Mouse (Mus musculus) left cerebral cortex, postnatal 4 days (tissue): ENCODE results near the gene Cadm1. TPM values are rescaled to one million over a fixed set of nuclear protein-coding genes. Genes with fewer than 3 reads are reported as not detected.

Experiments used
- DNase-seq: peaks from one replicate; pipeline ENCODE4 v3.0.0-alpha.2; 2022
- intact Hi-C: fragments of 180-260 bp; cut with DNase I; formaldehyde crosslinking; loops from one replicate; pipeline ENCODE4 v1.15.1; 2025
- total RNA-seq, 2 experiments: library from RNA; stranded (reverse); gene quantifications; 2 replicates each; pipeline ENCODE4 v1.2.3; 2021

Cadm1 gene
- total RNA-seq, 2 experiments from 2014 or later: 235 to 290 TPM

DNA sequence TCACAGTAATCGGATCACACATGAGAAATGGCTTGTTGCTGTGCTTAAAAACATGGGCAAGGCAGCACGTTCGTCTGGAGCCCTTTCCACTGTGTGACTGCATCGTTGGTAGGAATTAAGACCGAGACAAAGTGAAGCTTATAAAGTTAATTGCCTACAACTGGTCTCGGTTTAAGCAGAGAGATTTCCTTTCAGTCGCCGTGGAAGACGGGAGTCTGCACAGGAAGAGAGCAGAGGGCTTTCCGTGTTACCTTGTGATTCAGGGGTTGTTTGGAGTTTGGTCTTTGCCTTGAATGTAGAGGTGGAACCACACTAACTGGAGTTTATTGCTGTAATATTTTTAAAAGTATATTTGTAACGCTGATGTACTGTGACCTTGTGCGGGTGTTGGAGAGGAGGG is 15.7 kb downstream of the Cadm1 start:
- DNase-seq: no peak
- intact Hi-C loops: no loop called here

DNA sequence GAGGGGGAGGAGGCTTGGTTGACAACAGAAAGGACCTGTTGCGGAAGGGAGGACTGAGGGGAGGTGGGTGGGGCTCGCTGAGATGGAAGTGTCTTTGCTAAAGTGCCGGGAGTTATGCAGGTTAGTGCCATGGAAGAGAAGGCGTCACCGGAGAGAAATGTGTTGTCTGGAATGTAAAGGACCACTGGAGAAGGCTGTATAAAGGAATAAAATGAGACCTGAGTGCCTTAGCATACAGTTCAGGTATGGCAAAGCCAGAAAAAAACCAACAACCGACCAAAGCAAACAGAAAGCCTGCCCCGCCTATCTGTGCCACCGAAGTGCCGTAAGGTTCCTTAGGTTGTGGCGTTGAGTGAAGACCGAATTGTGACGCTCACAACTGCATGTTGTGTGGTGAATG is 18.4 kb downstream of the Cadm1 start:
- DNase-seq: no peak
- intact Hi-C loops: no loop called here

DNA sequence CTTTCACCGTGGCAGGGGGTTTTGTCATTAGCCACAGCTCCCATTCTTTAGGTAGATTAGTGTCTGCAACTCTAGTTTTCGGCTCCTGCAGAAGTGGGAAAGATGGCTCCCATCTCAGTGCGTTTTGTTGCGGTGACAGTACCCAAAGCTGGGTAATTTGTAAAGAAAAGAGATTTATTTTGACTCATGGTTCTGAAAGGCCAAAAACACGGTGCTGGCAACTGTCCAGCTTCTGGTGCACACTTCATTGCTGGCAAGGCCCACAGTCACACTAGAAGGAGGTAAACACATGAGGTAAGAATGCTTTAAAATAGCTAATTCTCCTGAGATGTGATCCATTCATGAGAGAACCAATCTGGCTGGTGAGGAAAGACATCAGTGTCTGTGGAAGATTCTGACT is 18.9 kb downstream of the Cadm1 start:
- intact Hi-C loops: no loop called here
- no peak for DNase-seq

DNA sequence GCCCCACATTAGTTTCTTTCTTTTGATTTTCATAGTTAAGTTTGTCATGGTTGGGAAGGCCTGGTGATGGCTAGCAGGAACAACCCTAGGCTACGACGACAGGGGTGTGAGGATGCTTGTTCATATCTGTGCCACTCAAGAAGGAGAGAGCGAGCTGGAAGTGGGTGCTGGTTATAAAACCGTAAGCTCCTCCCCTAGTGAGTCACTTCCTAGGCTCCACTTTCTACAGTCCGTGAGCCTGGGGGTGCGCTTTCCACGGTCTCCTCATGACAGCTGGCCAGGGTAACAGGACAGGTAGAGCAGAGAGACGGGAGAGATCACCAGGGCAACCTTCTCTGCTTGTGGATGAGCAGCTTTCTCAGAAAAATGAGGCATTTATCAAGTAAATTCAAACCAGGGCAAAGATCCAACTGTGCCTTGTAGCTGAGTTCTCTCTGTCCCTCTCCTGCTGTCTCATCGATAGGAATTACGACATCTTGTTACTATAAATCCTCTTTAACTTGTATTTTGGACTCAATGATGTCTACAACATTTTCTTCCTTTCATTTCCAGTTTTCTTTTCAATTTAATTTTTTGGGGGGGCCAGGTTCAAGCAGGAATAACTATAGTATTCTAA is 23.1 kb downstream of the Cadm1 start:
- no peak for DNase-seq
- intact Hi-C loops: no loop called here

DNA sequence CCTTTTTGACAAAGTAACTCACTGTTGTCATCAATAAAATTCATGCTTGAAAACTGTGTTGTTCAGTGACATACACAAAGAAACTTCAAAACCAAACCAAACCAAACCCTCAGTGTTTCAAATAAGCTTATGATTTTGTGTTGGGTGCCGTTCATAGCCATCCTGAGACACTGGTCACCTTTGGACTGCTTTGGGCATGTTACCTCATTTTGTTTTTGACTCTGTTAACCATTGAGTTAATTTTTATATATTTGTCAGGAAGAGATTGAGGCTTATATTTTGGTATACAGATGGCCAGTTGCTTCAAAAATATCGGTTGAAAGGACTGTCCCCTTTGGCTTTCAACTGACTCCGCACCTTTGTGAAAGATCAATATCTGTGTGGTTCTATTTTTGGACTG is 30.8 kb downstream of the Cadm1 start:
- no peak for DNase-seq
- intact Hi-C loops: no loop called here

DNA sequence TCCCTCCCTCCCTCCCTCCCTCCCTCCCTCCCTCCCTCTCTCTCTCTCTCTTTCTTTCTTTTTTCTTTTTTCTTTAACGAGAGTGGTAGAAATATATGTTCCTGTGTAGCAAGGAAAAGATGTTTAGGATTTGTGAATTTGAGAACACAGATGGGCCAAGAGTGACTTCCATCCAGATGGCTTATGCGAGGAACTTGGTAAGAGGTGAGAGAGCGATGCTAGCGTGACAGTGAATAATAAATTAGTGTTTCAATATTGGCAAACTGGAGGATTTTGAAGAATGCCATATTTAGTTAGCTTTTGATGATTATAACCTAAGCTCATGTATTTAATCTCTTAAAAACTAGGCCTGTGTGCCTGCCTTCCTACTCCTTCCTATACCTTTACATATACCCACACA is 31.6 kb downstream of the Cadm1 start:
- intact Hi-C loops: no loop called here
- DNase-seq: no peak

DNA sequence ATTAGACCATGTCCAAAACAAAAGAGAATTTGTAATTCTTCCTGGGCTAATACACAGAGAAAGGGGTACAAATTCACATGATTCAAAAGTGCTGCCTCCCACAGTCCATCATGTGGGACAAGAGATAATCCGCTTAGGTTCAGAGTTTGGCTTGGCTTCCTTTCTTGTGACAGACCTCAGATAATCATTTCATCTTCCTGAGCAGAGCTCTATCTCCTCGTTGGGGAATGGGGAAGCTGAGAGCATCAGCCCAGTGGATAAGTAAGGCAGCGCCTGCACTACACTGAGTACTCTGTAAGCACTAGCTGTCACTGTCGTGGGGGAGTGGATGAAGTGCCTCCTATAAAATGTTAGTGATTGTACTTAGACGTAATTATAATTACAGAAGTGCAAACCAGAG is 35.1 kb downstream of the Cadm1 start:
- no peak for DNase-seq
- intact Hi-C loops: no loop called here

DNA sequence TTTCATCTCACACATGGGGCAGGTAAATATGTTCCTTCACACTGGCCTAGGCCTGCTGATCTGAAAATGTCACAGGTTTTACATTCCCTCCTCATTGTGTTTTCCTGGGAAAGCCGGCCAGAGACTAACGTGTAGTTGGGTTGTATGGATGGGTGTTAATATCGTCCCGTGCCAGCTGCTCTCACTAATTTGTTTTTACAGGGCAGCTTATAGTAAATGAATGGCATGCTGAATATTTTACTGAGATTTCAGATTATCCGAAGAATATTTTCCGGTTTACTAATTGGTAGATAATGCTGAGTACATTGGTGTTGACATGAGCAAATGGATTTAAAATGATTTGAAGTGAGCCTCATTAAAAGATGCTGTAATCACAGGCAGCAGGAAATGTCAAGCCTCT is 37.9 kb downstream of the Cadm1 start:
- intact Hi-C loops: no loop called here
- DNase-seq: no peak

DNA sequence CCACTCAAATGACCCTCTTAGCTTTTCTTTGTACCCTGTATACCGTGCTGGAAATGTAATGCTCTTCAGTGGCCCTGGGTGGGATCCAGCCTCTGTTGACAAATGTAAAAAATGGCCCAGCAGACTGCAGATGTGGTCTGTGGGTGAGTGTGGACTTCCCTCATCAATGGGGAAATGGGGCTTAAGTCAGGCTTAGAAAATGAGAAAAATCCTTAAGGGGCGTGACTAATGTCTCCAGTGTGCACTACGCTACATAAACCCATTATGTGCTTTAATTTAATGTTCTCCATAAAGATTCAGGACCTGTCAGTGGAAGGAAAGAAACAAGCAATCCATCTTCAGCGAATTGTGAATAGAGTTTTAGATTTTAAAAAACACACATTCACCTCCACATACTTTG is 40.2 kb downstream of the Cadm1 start:
- intact Hi-C loops: no loop called here
- DNase-seq: no peak

DNA sequence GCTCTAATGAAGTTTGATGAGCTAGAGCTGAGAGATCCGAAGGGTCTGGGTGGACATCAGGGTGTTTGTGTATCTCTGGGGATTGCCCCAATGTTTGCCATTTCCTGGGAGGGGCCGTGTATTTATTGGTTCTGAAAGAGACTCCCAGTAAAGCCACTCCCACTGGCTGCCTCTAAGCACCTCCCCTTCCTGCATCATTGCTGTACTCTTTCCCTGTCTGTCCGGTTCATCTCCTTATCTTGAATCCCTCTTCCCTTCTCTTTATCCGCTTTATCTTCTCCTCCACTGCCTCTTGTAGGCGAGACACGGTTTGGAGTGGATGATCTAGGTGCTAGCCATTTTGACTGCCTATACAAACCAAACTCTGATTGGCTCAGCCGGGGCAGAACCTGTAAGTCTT is 41.5 kb downstream of the Cadm1 start:
- intact Hi-C loops: no loop called here
- DNase-seq: no peak

DNA sequence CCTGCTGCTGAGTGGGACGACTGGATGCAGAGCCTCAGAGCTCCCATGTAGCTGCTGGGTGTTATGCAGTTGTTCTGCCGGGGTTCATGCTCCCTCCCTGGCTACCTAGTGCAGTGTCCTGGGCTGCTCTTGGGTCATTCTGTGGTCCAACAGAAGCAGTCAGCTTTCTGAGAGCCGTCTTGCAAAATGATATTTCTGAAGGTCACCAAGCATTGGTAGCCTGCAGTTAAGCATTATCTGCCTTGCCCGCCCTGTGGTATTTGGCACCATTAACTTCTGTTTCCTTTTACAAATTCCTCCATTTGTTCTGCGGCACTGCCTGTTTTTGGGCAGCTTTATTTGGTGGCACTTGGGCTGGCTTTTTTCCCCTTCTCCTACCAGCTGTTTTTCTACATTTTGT is 42.2 kb downstream of the Cadm1 start:
- intact Hi-C loops: no loop called here
- no peak for DNase-seq

DNA sequence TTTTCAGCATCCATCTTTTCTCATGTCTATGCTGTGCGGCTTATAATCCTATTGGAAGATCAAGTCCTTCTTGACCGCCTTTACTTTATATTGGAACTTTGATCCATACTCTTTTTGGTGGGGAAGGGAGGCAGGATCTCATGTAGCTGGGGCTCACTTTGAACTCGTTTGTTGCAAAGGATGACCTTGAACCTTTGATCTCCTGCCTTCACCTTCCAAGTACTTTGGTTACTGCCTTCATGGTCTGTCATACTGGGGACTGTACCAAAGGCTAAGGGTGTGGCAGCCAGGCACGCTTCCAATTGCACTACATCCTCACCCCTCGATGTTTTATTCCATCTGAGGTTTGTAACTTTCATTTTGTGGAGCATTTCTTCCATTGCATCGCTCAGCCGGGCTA is 43.5 kb downstream of the Cadm1 start:
- no peak for DNase-seq
- intact Hi-C loops: no loop called here

DNA sequence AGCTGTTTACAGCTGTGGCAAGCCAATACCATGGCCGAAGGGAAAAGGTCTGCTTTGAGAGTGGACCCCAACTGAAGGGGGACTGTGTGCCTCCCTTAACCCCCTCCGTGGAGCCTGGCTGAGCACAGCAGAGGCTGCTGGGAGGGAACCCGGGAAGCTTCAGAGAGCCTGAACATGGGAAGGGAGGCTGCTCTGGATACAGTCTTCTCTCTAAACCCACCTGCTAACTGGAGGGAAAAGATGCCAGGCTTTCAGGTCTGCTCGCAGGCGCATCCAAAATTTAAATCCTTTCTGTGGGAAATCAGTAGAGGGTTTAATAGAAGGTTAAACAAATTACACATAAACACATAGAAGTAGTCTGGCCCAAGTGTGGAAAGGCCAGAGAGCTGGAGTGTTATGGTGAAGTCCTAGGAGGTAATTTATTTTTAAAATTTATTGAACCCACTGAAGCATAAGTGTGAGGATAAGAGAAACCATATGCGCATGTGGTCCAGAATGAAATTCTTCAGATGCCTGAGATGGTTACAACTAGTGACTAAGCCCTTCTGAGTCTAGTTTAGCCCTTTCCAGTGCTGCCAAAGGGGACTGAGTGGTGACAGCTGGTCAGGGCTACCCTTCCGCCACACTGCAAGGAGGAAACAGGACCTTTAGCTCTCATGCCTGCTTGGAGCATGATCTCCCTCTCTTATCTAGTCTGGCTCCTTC is 44.9 kb downstream of the Cadm1 start:
- no peak for DNase-seq
- intact Hi-C loops: no loop called here

DNA sequence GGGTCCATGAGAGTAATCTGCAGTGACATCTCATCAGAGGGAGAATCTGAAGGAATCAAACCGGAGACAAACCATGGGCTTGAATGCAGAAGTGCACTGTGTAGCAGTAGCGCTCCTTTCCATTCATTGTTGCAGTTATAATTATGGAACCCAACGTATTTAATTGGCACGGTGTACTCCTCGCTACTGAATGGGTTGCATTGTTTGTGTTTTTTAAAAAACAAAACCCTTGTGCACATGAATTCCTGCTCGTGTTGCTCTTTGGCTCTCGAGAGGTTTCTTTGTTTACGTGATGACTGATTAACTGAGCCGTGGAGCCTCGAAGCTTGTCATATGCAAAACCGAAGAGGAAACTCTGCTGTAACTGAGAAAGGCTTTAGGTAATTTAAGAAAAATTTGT is 45.8 kb downstream of the Cadm1 start:
- intact Hi-C loops: no loop called here
- no peak for DNase-seq

DNA sequence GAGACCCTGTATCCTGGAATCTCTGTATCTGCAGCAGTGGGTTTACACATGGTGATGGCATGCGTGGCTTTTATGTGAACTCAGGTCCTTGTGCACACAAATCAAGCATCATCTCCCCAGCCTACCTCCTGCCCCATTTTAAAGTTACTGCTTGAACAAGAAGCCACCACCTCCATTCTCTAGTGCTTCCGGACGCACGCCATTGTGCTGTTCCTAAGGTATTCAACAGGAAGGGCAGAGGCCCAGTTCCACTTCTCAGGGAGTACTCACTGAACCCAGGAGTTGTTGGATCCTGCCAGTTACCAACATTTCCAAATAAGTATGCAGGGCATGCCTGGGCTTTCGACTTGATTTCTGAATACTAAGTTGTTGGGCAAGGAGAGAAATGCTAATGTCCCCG is 49.5 kb downstream of the Cadm1 start:
- no peak for DNase-seq
- intact Hi-C loops: no loop called here

DNA sequence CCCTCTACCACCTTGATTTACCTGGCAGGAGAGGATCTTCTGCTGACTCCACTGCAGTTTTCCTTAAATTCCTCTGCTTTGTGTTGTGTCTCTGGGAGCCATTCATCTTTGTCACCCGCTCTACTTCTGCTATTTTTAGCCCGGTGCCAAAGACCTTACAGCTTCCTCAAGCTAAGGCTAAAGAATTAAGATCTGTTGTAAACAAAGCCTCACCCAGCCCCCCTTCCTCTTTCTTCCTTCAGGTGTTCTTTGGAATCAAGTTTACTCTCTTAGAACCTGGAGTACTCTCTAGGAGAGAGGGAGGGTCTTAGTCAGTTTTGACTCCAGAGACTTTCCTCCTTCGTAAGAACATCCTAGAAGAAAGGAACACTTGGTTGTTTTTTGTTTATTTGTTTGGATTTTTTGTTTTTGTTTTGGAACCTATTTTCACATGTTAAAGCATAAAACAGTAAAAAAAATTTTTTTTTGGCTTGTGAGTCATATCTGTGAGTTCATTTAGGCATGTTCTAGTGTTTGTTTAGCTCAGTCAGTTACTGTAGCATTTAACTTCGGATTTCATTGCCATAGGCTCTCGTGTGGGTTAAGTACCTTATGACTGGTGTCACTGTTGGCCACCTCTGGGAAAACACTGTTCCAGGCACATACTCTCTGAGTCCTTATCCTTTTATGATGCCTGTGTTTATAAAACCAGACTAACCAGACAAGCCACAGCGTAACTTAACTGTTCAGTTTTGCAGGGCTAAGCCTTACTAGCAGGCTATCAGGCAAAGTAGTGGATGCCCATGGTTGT is 51.8 kb downstream of the Cadm1 start:
- intact Hi-C loops: no loop called here
- no peak for DNase-seq

DNA sequence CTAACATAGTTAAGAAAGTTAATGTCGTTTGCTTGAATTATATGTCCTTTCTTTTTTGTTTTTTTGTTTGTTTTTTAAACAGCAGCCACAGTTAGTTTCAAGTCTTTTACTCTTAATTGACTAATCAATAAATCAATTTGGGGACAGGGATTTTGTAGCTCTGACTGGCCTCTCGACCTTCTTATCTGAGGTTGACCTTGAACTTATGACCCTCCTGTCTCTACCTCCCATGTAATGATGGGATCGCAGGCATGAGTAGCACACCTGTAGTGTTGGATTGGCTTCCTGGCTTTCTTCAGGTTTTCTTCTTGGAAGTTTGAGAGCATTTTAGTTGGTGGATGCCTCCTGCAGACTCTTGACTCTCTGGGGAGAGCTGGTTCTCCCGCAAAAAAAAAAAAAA is 53.3 kb downstream of the Cadm1 start:
- intact Hi-C loops: no loop called here
- DNase-seq: no peak

DNA sequence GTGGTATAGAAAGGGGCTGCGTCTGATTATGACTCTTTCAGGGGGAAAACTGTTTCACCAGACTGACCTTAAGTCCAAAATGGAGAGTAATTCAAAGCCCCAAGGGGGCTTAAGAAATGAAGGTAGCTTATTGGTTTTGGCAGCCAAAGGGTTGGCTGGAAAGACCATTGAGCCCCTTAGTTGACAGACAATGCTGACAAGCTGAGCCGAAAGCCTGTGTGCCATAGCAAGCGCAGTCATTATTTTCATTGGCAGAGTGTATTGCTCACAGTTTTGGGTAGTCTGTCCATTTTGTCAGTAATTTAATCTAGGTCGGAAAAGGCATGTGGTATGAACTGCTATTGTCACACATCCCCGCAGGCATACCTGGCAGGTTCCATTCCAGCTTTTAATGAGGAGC is 56.2 kb downstream of the Cadm1 start:
- no peak for DNase-seq
- intact Hi-C loops: no loop called here

DNA sequence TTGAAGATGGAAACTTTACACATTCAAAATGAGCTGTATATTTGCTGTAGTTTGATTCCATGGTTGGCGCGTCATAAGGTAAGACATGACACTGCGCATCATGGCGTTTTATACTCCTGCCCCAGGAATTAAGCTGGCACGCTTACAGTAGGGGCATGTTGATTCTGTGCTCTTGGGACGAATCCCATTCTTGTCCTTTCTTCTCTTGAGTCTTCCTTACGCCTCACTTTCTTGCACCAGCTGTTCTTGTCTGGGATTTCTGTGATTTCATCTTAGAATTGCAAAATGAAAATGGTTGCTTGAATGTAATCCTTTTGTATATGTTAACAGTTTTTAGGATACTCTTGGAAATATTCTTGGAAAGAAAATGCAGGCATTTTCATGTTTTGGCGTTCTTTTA is 56.9 kb downstream of the Cadm1 start:
- no peak for DNase-seq
- intact Hi-C loops: no loop called here

DNA sequence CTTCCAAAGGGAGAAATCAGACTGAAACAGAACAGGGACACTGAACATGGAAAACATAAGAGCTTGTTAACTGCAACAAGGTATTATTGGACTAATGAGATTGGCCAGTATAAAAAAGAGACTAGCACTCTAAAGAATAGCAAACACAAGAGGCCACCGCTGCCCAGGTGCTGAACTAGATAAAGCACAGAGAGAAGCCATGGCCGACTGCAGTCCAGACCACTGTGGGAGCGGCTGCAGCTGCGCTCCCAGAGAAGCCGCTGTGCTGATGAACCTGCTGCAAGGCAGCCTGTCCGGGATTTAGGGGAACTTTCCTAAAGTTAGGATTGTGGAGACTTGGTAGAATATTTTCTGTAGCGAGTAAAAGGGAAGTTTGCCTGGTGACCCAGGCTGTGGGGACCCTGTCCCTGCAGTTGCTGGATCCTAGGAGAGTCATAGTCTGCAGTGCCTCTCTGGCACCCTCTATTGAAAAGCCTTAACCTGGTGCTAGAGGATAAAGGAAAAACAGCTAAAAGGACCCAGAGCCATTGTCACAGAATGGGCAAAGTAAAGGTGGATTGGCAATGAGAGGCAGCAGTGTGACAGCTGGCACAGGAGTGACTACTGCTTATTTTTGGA is 57.7 kb downstream of the Cadm1 start:
- intact Hi-C loops: no loop called here
- peak; percentile 43 for DNase-seq

DNA sequence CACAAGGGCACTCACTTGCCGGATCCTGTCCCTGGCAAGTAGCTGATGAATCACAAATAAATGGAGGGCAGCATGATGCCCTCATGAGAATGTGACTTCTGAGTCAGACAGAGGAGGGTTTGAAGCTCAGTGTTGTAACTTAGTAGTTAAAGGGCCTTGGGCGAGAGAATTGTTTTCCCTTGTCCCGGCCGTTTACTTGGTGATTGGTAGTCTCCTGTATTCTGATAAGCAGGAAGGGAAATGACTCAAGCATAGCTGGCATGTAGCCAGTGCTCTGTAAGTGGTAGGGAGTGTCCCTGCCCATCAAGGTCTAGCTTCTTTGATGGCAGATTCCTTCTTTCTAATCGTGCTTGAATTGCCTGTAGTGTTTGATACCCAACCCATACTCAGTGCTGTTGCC is 59.9 kb downstream of the Cadm1 start:
- intact Hi-C loops: no loop called here
- DNase-seq: no peak

DNA sequence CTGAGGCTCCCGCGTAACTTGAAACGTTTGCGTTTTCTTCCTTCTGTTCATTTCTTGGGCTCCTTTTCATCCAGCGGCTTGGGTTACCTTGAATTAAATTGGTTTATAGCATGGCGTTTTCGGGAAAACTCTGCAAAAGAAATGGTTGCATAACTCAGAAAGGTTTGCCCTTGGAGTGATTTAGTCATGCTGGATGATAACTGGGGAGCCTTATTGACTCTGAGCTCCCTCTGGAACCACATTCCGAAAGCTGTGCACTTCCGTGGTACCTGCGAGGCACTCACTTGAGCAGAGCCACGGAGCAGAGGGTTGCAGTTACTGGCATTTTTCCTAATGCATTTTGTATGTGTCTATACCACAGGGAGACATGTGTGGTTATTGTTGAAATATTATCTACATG is 71.6 kb downstream of the Cadm1 start:
- DNase-seq: no peak
- intact Hi-C loops: no loop called here
